Mouse (Mus musculus) CH12.LX (cell line): ENCODE data around the gene Galc. TPM values are rescaled to one million over a fixed set of nuclear protein-coding genes. Genes with fewer than 3 reads are reported as not detected.

Experiments
- DNase-seq: peaks from one replicate; pipeline ENCODE4 v3.0.0-alpha.2; 2013; ENCODE audit errors: extremely low read depth
- H3K27ac ChIP-seq: 2 replicates; pipeline ENCODE4 v1.5.1; 2012; ENCODE audit warnings: low read depth, mild to moderate bottlenecking, control low read depth, moderate library complexity; ENCODE audit not compliant: insufficient read depth
- H3K27me3 ChIP-seq: replicated peaks from 2 replicates; pipeline ENCODE3; 2012; ENCODE audit warnings: inconsistent platforms
- H3K36me3 ChIP-seq, 2 experiments: replicated peaks in 1 of 2; 2 replicates each; pipeline versions ENCODE3 to v1.6.1; 2012; ENCODE audit warnings: inconsistent platforms in 1 of 2, low read length in 1 of 2, mild to moderate bottlenecking in 1 of 2, mixed read lengths in 1 of 2, moderate library complexity in 1 of 2; ENCODE audit not compliant: control insufficient read depth in 1 of 2, insufficient read depth in 1 of 2
- H3K4me1 ChIP-seq, 2 experiments: 2 replicates each; pipeline ENCODE4 v1.6.1; 2012; ENCODE audit warnings: inconsistent platforms in 1 of 2, moderate library complexity in 1 of 2; ENCODE audit not compliant: insufficient read depth in 2 of 2, control insufficient read depth in 1 of 2
- H3K4me2 ChIP-seq: 2 replicates; pipeline ENCODE4 v1.6.1; 2012; ENCODE audit warnings: low read depth, mild to moderate bottlenecking, control low read depth; ENCODE audit not compliant: poor library complexity, insufficient read depth, severe bottlenecking
- H3K4me3 ChIP-seq, 3 experiments: fragments of 150-350 bp in 1 of 3; sonication (generic) in 1 of 3; replicated peaks in 1 of 3; 2 replicates each; pipeline versions ENCODE3 to v1.5.1; 2011 to 2012; ENCODE audit warnings: low read depth in 2 of 3, low read length in 2 of 3, mild to moderate bottlenecking in 2 of 3, moderate library complexity in 2 of 3, control low read depth in 1 of 3, improper control_type of control experiment in 1 of 3, inconsistent platforms in 1 of 3, mixed read lengths in 1 of 3; ENCODE audit not compliant: poor library complexity in 1 of 3
- H3K79me2 ChIP-seq: replicated peaks from 2 replicates; pipeline ENCODE4 v1.6.1; 2012; ENCODE audit warnings: mild to moderate bottlenecking, moderate library complexity; ENCODE audit not compliant: control insufficient read depth, poor library complexity, insufficient read depth, severe bottlenecking; ENCODE audit errors: extremely low read depth
- H3K9ac ChIP-seq: 2 replicates; pipeline ENCODE4 v1.6.1; 2012; ENCODE audit warnings: low read depth, mild to moderate bottlenecking, control low read depth, moderate library complexity; ENCODE audit not compliant: insufficient read depth
- H3K9me3 ChIP-seq: replicated peaks from 2 replicates; pipeline ENCODE3; 2012; ENCODE audit warnings: low read length, inconsistent platforms, mixed read lengths
- BHLHE40 ChIP-seq: IDR thresholded peaks from 2 replicates; pipeline ENCODE4 v1.6.1; 2011; ENCODE audit warnings: mild to moderate bottlenecking, low read depth, low read length, improper control_type of control experiment
- CHD1 ChIP-seq: IDR thresholded peaks from 2 replicates; pipeline ENCODE4 v1.6.1; 2012; ENCODE audit warnings: low read depth, low read length, improper control_type of control experiment, inconsistent platforms
- CTCF ChIP-seq, 2 experiments: IDR thresholded peaks in 1 of 2; conservative IDR thresholded peaks in 1 of 2; 2 replicates each; pipeline ENCODE4 v1.5.1; 2011 to 2012; ENCODE audit warnings: low read depth in 2 of 2, low read length in 2 of 2, improper control_type of control experiment in 1 of 2, inconsistent platforms in 1 of 2, mild to moderate bottlenecking in 1 of 2, moderate library complexity in 1 of 2
- ELF1 ChIP-seq: IDR thresholded peaks from 2 replicates; pipeline ENCODE4 v1.6.1; 2014; ENCODE audit warnings: low read depth, mild to moderate bottlenecking, inconsistent platforms, low read length, improper control_type of control experiment
- HCFC1 ChIP-seq: IDR thresholded peaks from 2 replicates; pipeline ENCODE4 v1.6.1; 2012; ENCODE audit warnings: low read depth, mild to moderate bottlenecking, inconsistent platforms, low read length, improper control_type of control experiment
- IRF4 ChIP-seq: IDR thresholded peaks from 2 replicates; pipeline ENCODE4 v1.6.1; 2014; ENCODE audit warnings: low read depth, mild to moderate bottlenecking, inconsistent platforms, low read length, improper control_type of control experiment
- KAT2A ChIP-seq: IDR thresholded peaks from 2 replicates; pipeline ENCODE4 v1.6.1; 2012; ENCODE audit warnings: low read length, improper control_type of control experiment, inconsistent platforms; ENCODE audit not compliant: insufficient replicate concordance
- MAZ ChIP-seq: IDR thresholded peaks from 2 replicates; pipeline ENCODE4 v1.6.1; 2012; ENCODE audit warnings: low read depth, mild to moderate bottlenecking, inconsistent platforms, low read length, improper control_type of control experiment, moderate library complexity
- MEF2A ChIP-seq: IDR thresholded peaks from 2 replicates; pipeline ENCODE4 v1.6.1; 2014; ENCODE audit warnings: low read depth, mild to moderate bottlenecking, inconsistent platforms, low read length, improper control_type of control experiment, borderline replicate concordance
- MXI1 ChIP-seq: IDR thresholded peaks from 2 replicates; pipeline ENCODE4 v1.6.1; 2011; ENCODE audit warnings: mild to moderate bottlenecking, low read depth, low read length, improper control_type of control experiment
- MYC ChIP-seq: IDR thresholded peaks from 2 replicates; pipeline ENCODE4 v1.6.1; 2011; ENCODE audit warnings: low read depth, mild to moderate bottlenecking, improper control_type of control experiment, low read length
- NELFE ChIP-seq: IDR thresholded peaks from 2 replicates; pipeline ENCODE4 v1.6.1; 2011; ENCODE audit warnings: low read depth, low read length, improper control_type of control experiment
- POLR2A ChIP-seq: IDR thresholded peaks from 2 replicates; pipeline ENCODE4 v1.6.1; 2011; ENCODE audit warnings: low read depth, mild to moderate bottlenecking, improper control_type of control experiment, low read length
- POLR2AphosphoS2 ChIP-seq: IDR thresholded peaks from 2 replicates; pipeline ENCODE4 v1.6.1; 2011; ENCODE audit warnings: low read depth, low read length, improper control_type of control experiment
- RAD21 ChIP-seq: IDR thresholded peaks from 2 replicates; pipeline ENCODE4 v1.6.1; 2011; ENCODE audit warnings: low read depth, mild to moderate bottlenecking, low read length, improper control_type of control experiment, moderate library complexity
- RCOR1 ChIP-seq: conservative IDR thresholded peaks from 2 replicates; pipeline ENCODE4 v1.6.1; 2012; ENCODE audit warnings: low read depth, mild to moderate bottlenecking, inconsistent platforms, low read length, improper control_type of control experiment
- SIN3A ChIP-seq: IDR thresholded peaks from 2 replicates; pipeline ENCODE4 v1.6.1; 2012; ENCODE audit warnings: low read length, improper control_type of control experiment, inconsistent platforms
- TBP ChIP-seq: conservative IDR thresholded peaks from 2 replicates; pipeline ENCODE4 v1.6.1; 2011; ENCODE audit warnings: low read depth, low read length, improper control_type of control experiment
- TCF12 ChIP-seq: IDR thresholded peaks from 2 replicates; pipeline ENCODE4 v1.6.1; 2014; ENCODE audit warnings: low read depth, mild to moderate bottlenecking, inconsistent platforms, low read length, improper control_type of control experiment
- UBTF ChIP-seq: IDR thresholded peaks from 2 replicates; pipeline ENCODE4 v1.6.1; 2012; ENCODE audit warnings: low read depth, mild to moderate bottlenecking, inconsistent platforms, low read length, improper control_type of control experiment, moderate library complexity
- USF2 ChIP-seq: conservative IDR thresholded peaks from 2 replicates; pipeline ENCODE4 v1.6.1; 2011; ENCODE audit warnings: low read depth, low read length, improper control_type of control experiment
- ZKSCAN1 ChIP-seq: IDR thresholded peaks from 2 replicates; pipeline ENCODE4 v1.6.1; 2012; ENCODE audit warnings: low read depth, inconsistent platforms, low read length, improper control_type of control experiment, borderline replicate concordance
- ZMIZ1 ChIP-seq: IDR thresholded peaks from 2 replicates; pipeline ENCODE4 v1.6.1; 2012; ENCODE audit warnings: low read depth, mild to moderate bottlenecking, inconsistent platforms, low read length, improper control_type of control experiment
- ZNF384 ChIP-seq: IDR thresholded peaks from 2 replicates; pipeline ENCODE4 v1.6.1; 2012; ENCODE audit warnings: low read depth, low read length, improper control_type of control experiment, inconsistent platforms
- dilution Hi-C: fragments of 300-500 bp; cut with MboI; formaldehyde crosslinking; loops from 2 replicates; pipeline ENCODE4 v1.14.3; 2020; ENCODE audit warnings: low sequenced_read_pairs; ENCODE audit not compliant: extremely low pct_unique_long_range_greater_than_20kb, extremely low pct_ligation_motif_present
- in situ Hi-C: fragments of 300-500 bp; cut with MboI; formaldehyde crosslinking; loops from 3 replicates; pipeline ENCODE4 v1.14.3; 2019; ENCODE audit warnings: low sequenced_read_pairs, low pct_ligation_motif_present, low pct_unique_long_range_greater_than_20kb, mixed read lengths
- polyA plus RNA-seq: library from polyadenylated mRNA; unstranded; fragments of >175 nt; gene quantifications from 2 replicates; pipeline ENCODE4 v1.2.1, GENCODE M21; 2012; ENCODE audit warnings: low read depth; ENCODE audit not compliant: insufficient read length
- total RNA-seq, 2 experiments: library from RNA; depleted of rRNA; stranded (reverse); fragments of 300-350 nt in 1 of 2; fragments of >200 nt in 1 of 2; gene quantifications; 2 replicates each; pipeline ENCODE4 v1.2.3; 2012 to 2014

Galc gene
- total and polyA plus RNA-seq, 3 experiments, result 1.6 to 9.1 (median 6.4) TPM

DNA sequence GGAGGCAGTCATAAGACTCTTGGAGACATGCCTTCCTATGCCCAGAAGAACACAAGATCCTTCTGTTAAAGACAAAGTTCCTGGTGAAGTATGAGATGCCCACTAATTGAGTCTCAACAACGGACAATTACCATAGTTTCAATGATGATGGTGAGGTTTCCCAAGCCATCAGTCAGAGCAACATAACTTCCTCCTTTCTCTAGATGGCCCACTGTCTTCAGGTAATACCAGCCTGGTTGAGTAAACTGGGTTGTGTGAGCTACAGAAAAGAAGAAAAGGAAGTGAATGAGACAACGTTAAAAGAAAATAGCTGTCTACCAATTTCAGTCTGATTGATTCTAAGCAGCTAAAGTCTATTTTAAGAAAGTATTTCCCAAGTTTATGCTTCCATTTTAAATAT, 32.2 kb downstream of the Galc start:
- Histone ChIP-seq H3K9ac (no peak overlapping the region), H3K9me3 (no peaks in the 10 kb centered on the region), H3K4me1 (no peaks in the 10 kb centered on the region), H3K36me3 (peaks cover 0 to 11% of the 10 kb centered on the region in 2 experiments), H3K27ac (no peak overlapping the region), H3K4me3 (no peak overlapping the region), H3K27me3 (no peaks in the 10 kb centered on the region), H3K79me2 (no peaks in the 10 kb centered on the region), H3K4me2 (no peak overlapping the region)
- no peak for DNase-seq
- TF ChIP-seq IRF4, result no peak
- no peak for TF ChIP-seq TBP
- no peak for TF ChIP-seq MYC
- no peak for TF ChIP-seq CTCF (conservative IDR thresholded peaks at IDR 0.05 in 1 of 2, IDR thresholded peaks at IDR 0.05 in 1 of 2; ENCODE audit: low read depth in 2 of 2, low read length in 2 of 2)
- no peak for TF ChIP-seq POLR2AphosphoS2
- TF ChIP-seq USF2, result no peak
- TF ChIP-seq ZKSCAN1, result no peak
- TF ChIP-seq MXI1, result no peak
- no peak for TF ChIP-seq ZMIZ1
- TF ChIP-seq UBTF, result no peak
- TF ChIP-seq POLR2A, result no peak
- TF ChIP-seq RCOR1, result no peak
- TF ChIP-seq MEF2A, result no peak
- no peak for TF ChIP-seq HCFC1
- no peak for TF ChIP-seq ZNF384
- in situ Hi-C loops, result no loop called here
- dilution Hi-C loops, result no loop called here

DNA sequence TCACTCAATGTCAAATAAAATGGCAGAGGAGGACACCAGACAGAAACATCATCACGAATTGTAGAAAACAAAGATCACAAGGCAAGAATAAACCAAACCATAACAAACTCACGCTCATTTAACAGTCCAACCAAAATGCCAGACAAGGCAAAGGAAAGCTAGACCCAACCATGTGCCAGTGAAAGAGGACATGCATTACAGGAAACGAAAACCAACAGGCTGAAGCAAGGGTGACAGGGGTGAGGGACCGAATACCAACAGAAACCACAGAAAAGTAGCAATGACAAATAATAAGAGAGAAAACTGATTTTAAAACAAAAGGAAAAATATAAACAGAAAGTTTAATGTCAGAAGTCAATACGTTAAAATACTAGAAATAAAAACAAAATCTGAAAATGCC, 36.0 kb downstream of the Galc start:
- in situ Hi-C loops (loop anchor here (25.0 kb wide), 1 partner anchor 214 kb away; no protein-coding TSS in a partner anchor), dilution Hi-C loops (no loop called here)

More for the DNA sequence above, 36.0 kb downstream of the Galc start:
- H3K27me3 ChIP-seq, result no peaks in the 10 kb centered on the region
- H3K4me1 ChIP-seq, result no peaks in the 10 kb centered on the region
- no peak overlapping the region for H3K9ac ChIP-seq
- H3K9me3 ChIP-seq, result no peaks in the 10 kb centered on the region
- peaks cover 0 to 13% of the 10 kb centered on the region in 2 experiments for H3K36me3 ChIP-seq
- H3K27ac ChIP-seq, result no peak overlapping the region
- no peak for DNase-seq
- H3K4me3 ChIP-seq, result no peak overlapping the region
- TF ChIP-seq SIN3A (no peak), ELF1 (no peak), NELFE (no peak), USF2 (no peak), MEF2A (no peak), ZMIZ1 (no peak), CHD1 (no peak), RAD21 (no peak), POLR2A (no peak), MAZ (no peak), ZNF384 (no peak), KAT2A (no peak), TCF12 (no peak), TBP (no peak), BHLHE40 (no peak), MXI1 (no peak)
- H3K79me2 ChIP-seq, result no peaks in the 10 kb centered on the region
- H3K4me2 ChIP-seq, result no peak overlapping the region
